Mouse (Mus musculus): ENCODE measurements at regions not wholly inside any gene's neighbourhood (a gene's known extent, or its start where the extent isn't known, plus 50 kb on each side); places are given as distances from the start of the nearest gene placed in this dataset.

GRCm38 (mm10) chr15:11573496-11573895 lies 174.0 kb upstream of the Tars start:
- Histone ChIP-seq H3K27ac (ENCODE audit: low read depth, low read length) (no peak overlapping the region), H3K9ac (ENCODE audit: low read depth, low read length) (no peak overlapping the region), H3K9me3 (ENCODE audit: control insufficient read depth, low read length) (no peaks in the 10 kb centered on the region), H3K27me3 (ENCODE audit: control insufficient read depth, insufficient read depth, low read length) (no peaks in the 10 kb centered on the region), H3K4me3 (ENCODE audit: low read length) (no peak overlapping the region), H3K36me3 (ENCODE audit: control insufficient read depth, insufficient read depth, low read length) (no peaks in the 10 kb centered on the region), H3K4me1 (ENCODE audit: control insufficient read depth, insufficient read depth, low read length) (no peaks in the 10 kb centered on the region), H3K4me2 (replicated peaks; ENCODE audit: low read depth, low read length) (no peak overlapping the region)
- 57% methylated on average over 2 of the region's 2 CpGs for WGBS
- ATAC-seq (ENCODE audit: low FRiP score, low TSS enrichment) = no peak

GRCm38 (mm10) chr15:11572063-11572462 lies 172.6 kb upstream of the Tars start:
- Histone ChIP-seq H3K4me1 (ENCODE audit: control insufficient read depth, insufficient read depth, low read length) (no peaks in the 10 kb centered on the region), H3K4me3 (ENCODE audit: low read length) (no peak overlapping the region), H3K36me3 (ENCODE audit: control insufficient read depth, insufficient read depth, low read length) (no peaks in the 10 kb centered on the region), H3K9ac (ENCODE audit: low read depth, low read length) (no peak overlapping the region), H3K27ac (ENCODE audit: low read depth, low read length) (no peak overlapping the region), H3K4me2 (replicated peaks; ENCODE audit: low read depth, low read length) (no peak overlapping the region), H3K9me3 (ENCODE audit: control insufficient read depth, low read length) (no peaks in the 10 kb centered on the region), H3K27me3 (ENCODE audit: control insufficient read depth, insufficient read depth, low read length) (no peaks in the 10 kb centered on the region)
- 80% methylated on average over 4 of the region's 4 CpGs for WGBS
- ATAC-seq (ENCODE audit: low FRiP score, low TSS enrichment) = no peak

- H3K27me3 ChIP-seq (ENCODE audit: control insufficient read depth, insufficient read depth, low read length) = no peaks in the 10 kb centered on the region
- no peaks in the 10 kb centered on the region for H3K9me3 ChIP-seq (ENCODE audit: control insufficient read depth, low read length)
- H3K27ac ChIP-seq (ENCODE audit: low read depth, low read length) = peak overlapping the region; percentile 3; the same call in 1 of the 2 replicates
- peak overlapping the region; percentile 39 for H3K4me2 ChIP-seq (replicated peaks; ENCODE audit: low read depth, low read length)
- no peaks in the 10 kb centered on the region for H3K4me1 ChIP-seq (ENCODE audit: control insufficient read depth, insufficient read depth, low read length)
- H3K36me3 ChIP-seq (ENCODE audit: control insufficient read depth, insufficient read depth, low read length) = no peaks in the 10 kb centered on the region
- H3K4me3 ChIP-seq (ENCODE audit: low read length) = no peak overlapping the region; the same call in 1 of the 2 replicates
- 12% methylated on average over 10 of the region's 10 CpGs for whole genome bisulfite sequencing
- peak; percentile 72 for ATAC-seq (ENCODE audit: low FRiP score, low TSS enrichment)
- H3K9ac ChIP-seq (ENCODE audit: low read depth, low read length) = no peak overlapping the region
These were observed 166.1 kb upstream of the Tars start for GRCm38 (mm10) chr15:11565503-11566031.

- Histone ChIP-seq H3K27ac (ENCODE audit: low read depth, low read length) (no peak overlapping the region), H3K9ac (ENCODE audit: low read depth, low read length) (no peak overlapping the region), H3K9me3 (ENCODE audit: control insufficient read depth, low read length) (no peaks in the 10 kb centered on the region), H3K4me1 (ENCODE audit: control insufficient read depth, insufficient read depth, low read length) (no peaks in the 10 kb centered on the region), H3K27me3 (ENCODE audit: control insufficient read depth, insufficient read depth, low read length) (no peaks in the 10 kb centered on the region), H3K4me2 (replicated peaks; ENCODE audit: low read depth, low read length) (no peak overlapping the region), H3K4me3 (ENCODE audit: low read length) (no peak overlapping the region), H3K36me3 (ENCODE audit: control insufficient read depth, insufficient read depth, low read length) (no peaks in the 10 kb centered on the region)
- ATAC-seq (ENCODE audit: low FRiP score, low TSS enrichment) = no peak
- WGBS = 89% methylated on average over 2 of the region's 2 CpGs
These were observed 153.1 kb upstream of the Tars start for GRCm38 (mm10) chr15:11552568-11552967.

GRCm38 (mm10) chr15:11552110-11552509 lies 152.6 kb upstream of the Tars start:
- no peak overlapping the region for H3K27ac ChIP-seq (ENCODE audit: low read depth, low read length)
- WGBS = 100% methylated on average over 1 of the region's 1 CpGs
- no peaks in the 10 kb centered on the region for H3K36me3 ChIP-seq (ENCODE audit: control insufficient read depth, insufficient read depth, low read length)
- no peak overlapping the region for H3K4me2 ChIP-seq (replicated peaks; ENCODE audit: low read depth, low read length)
- H3K27me3 ChIP-seq (ENCODE audit: control insufficient read depth, insufficient read depth, low read length) = no peaks in the 10 kb centered on the region
- no peaks in the 10 kb centered on the region for H3K9me3 ChIP-seq (ENCODE audit: control insufficient read depth, low read length)
- H3K4me1 ChIP-seq (ENCODE audit: control insufficient read depth, insufficient read depth, low read length) = no peaks in the 10 kb centered on the region
- H3K4me3 ChIP-seq (ENCODE audit: low read length) = no peak overlapping the region
- H3K9ac ChIP-seq (ENCODE audit: low read depth, low read length) = no peak overlapping the region
- no peak for ATAC-seq (ENCODE audit: low FRiP score, low TSS enrichment)

GRCm38 (mm10) chr15:11539485-11539884 lies 140.0 kb upstream of the Tars start:
- Histone ChIP-seq H3K27ac (ENCODE audit: low read depth, low read length) (no peak overlapping the region), H3K4me3 (ENCODE audit: low read length) (no peak overlapping the region), H3K27me3 (ENCODE audit: control insufficient read depth, insufficient read depth, low read length) (no peaks in the 10 kb centered on the region), H3K9ac (ENCODE audit: low read depth, low read length) (no peak overlapping the region), H3K4me1 (ENCODE audit: control insufficient read depth, insufficient read depth, low read length) (peaks cover 7% of the 10 kb centered on the region; the same call in 1 of the 2 replicates), H3K36me3 (ENCODE audit: control insufficient read depth, insufficient read depth, low read length) (no peaks in the 10 kb centered on the region), H3K9me3 (ENCODE audit: control insufficient read depth, low read length) (no peaks in the 10 kb centered on the region), H3K4me2 (replicated peaks; ENCODE audit: low read depth, low read length) (no peak overlapping the region)
- peak; percentile 79; the same call in 1 of the 2 replicates for ATAC-seq (ENCODE audit: low FRiP score, low TSS enrichment)
- 27% methylated on average over 3 of the region's 3 CpGs for WGBS

GRCm38 (mm10) chr15:11536076-11536620 lies 136.7 kb upstream of the Tars start:
- no peak for ATAC-seq (ENCODE audit: low FRiP score, low TSS enrichment)
- Histone ChIP-seq H3K4me3 (ENCODE audit: low read length) (no peak overlapping the region), H3K4me1 (ENCODE audit: control insufficient read depth, insufficient read depth, low read length) (peaks cover 7% of the 10 kb centered on the region; the same call in 1 of the 2 replicates), H3K36me3 (ENCODE audit: control insufficient read depth, insufficient read depth, low read length) (no peaks in the 10 kb centered on the region), H3K27ac (ENCODE audit: low read depth, low read length) (no peak overlapping the region), H3K27me3 (ENCODE audit: control insufficient read depth, insufficient read depth, low read length) (no peaks in the 10 kb centered on the region), H3K4me2 (replicated peaks; ENCODE audit: low read depth, low read length) (no peak overlapping the region), H3K9ac (ENCODE audit: low read depth, low read length) (no peak overlapping the region), H3K9me3 (ENCODE audit: control insufficient read depth, low read length) (no peaks in the 10 kb centered on the region)
- 40% methylated on average over 7 of the region's 7 CpGs for WGBS

GRCm38 (mm10) chr15:11534404-11535251 lies 135.2 kb upstream of the Tars start:
- H3K9ac ChIP-seq (ENCODE audit: low read depth, low read length) = no peak overlapping the region
- no peak overlapping the region for H3K4me2 ChIP-seq (replicated peaks; ENCODE audit: low read depth, low read length)
- ATAC-seq (ENCODE audit: low FRiP score, low TSS enrichment) = no peak
- H3K4me3 ChIP-seq (ENCODE audit: low read length) = no peak overlapping the region
- 76% methylated on average over 12 of the region's 12 CpGs for WGBS
- no peaks in the 10 kb centered on the region for H3K36me3 ChIP-seq (ENCODE audit: control insufficient read depth, insufficient read depth, low read length)
- H3K9me3 ChIP-seq (ENCODE audit: control insufficient read depth, low read length) = no peaks in the 10 kb centered on the region
- H3K27me3 ChIP-seq (ENCODE audit: control insufficient read depth, insufficient read depth, low read length) = no peaks in the 10 kb centered on the region
- peaks cover under 1% of the 10 kb centered on the region; the same call in 1 of the 2 replicates for H3K4me1 ChIP-seq (ENCODE audit: control insufficient read depth, insufficient read depth, low read length)
- H3K27ac ChIP-seq (ENCODE audit: low read depth, low read length) = no peak overlapping the region

GRCm38 (mm10) chr15:11533616-11534015 lies 134.2 kb upstream of the Tars start:
- H3K4me1 ChIP-seq (ENCODE audit: control insufficient read depth, insufficient read depth, low read length) = no peaks in the 10 kb centered on the region
- no peak overlapping the region for H3K4me2 ChIP-seq (replicated peaks; ENCODE audit: low read depth, low read length)
- WGBS = 32% methylated on average over 1 of the region's 1 CpGs
- H3K36me3 ChIP-seq (ENCODE audit: control insufficient read depth, insufficient read depth, low read length) = no peaks in the 10 kb centered on the region
- no peaks in the 10 kb centered on the region for H3K9me3 ChIP-seq (ENCODE audit: control insufficient read depth, low read length)
- no peak overlapping the region for H3K9ac ChIP-seq (ENCODE audit: low read depth, low read length)
- H3K4me3 ChIP-seq (ENCODE audit: low read length) = no peak overlapping the region
- H3K27me3 ChIP-seq (ENCODE audit: control insufficient read depth, insufficient read depth, low read length) = no peaks in the 10 kb centered on the region
- H3K27ac ChIP-seq (ENCODE audit: low read depth, low read length) = no peak overlapping the region; the same call in 1 of the 2 replicates
- ATAC-seq (ENCODE audit: low FRiP score, low TSS enrichment) = no peak
